Mouse (Mus musculus) CH12.LX (cell line): ENCODE measurements around the gene Gtf3c5. TPM values are rescaled to one million over a fixed set of nuclear protein-coding genes. Genes with fewer than 3 reads are reported as not detected.

Experiments
- DNase-seq: peaks from one replicate; pipeline ENCODE4 v3.0.0-alpha.2; 2013; ENCODE audit errors: extremely low read depth
- H3K27ac ChIP-seq: 2 replicates; pipeline ENCODE4 v1.5.1; 2012; ENCODE audit warnings: low read depth, mild to moderate bottlenecking, control low read depth, moderate library complexity; ENCODE audit not compliant: insufficient read depth
- H3K27me3 ChIP-seq: replicated peaks from 2 replicates; pipeline ENCODE3; 2012; ENCODE audit warnings: inconsistent platforms
- H3K36me3 ChIP-seq, 2 experiments: replicated peaks in 1 of 2; 2 replicates each; pipeline versions ENCODE3 to v1.6.1; 2012; ENCODE audit warnings: inconsistent platforms in 1 of 2, low read length in 1 of 2, mild to moderate bottlenecking in 1 of 2, mixed read lengths in 1 of 2, moderate library complexity in 1 of 2; ENCODE audit not compliant: control insufficient read depth in 1 of 2, insufficient read depth in 1 of 2
- H3K4me1 ChIP-seq, 2 experiments: 2 replicates each; pipeline ENCODE4 v1.6.1; 2012; ENCODE audit warnings: inconsistent platforms in 1 of 2, moderate library complexity in 1 of 2; ENCODE audit not compliant: insufficient read depth in 2 of 2, control insufficient read depth in 1 of 2
- H3K4me2 ChIP-seq: 2 replicates; pipeline ENCODE4 v1.6.1; 2012; ENCODE audit warnings: low read depth, mild to moderate bottlenecking, control low read depth; ENCODE audit not compliant: poor library complexity, insufficient read depth, severe bottlenecking
- H3K4me3 ChIP-seq, 3 experiments: fragments of 150-350 bp in 1 of 3; sonication (generic) in 1 of 3; replicated peaks in 1 of 3; 2 replicates each; pipeline versions ENCODE3 to v1.5.1; 2011 to 2012; ENCODE audit warnings: low read depth in 2 of 3, low read length in 2 of 3, mild to moderate bottlenecking in 2 of 3, moderate library complexity in 2 of 3, control low read depth in 1 of 3, improper control_type of control experiment in 1 of 3, inconsistent platforms in 1 of 3, mixed read lengths in 1 of 3; ENCODE audit not compliant: poor library complexity in 1 of 3
- H3K79me2 ChIP-seq: replicated peaks from 2 replicates; pipeline ENCODE4 v1.6.1; 2012; ENCODE audit warnings: mild to moderate bottlenecking, moderate library complexity; ENCODE audit not compliant: control insufficient read depth, poor library complexity, insufficient read depth, severe bottlenecking; ENCODE audit errors: extremely low read depth
- H3K9ac ChIP-seq: 2 replicates; pipeline ENCODE4 v1.6.1; 2012; ENCODE audit warnings: low read depth, mild to moderate bottlenecking, control low read depth, moderate library complexity; ENCODE audit not compliant: insufficient read depth
- H3K9me3 ChIP-seq: replicated peaks from 2 replicates; pipeline ENCODE3; 2012; ENCODE audit warnings: low read length, inconsistent platforms, mixed read lengths
- CHD1 ChIP-seq: IDR thresholded peaks from 2 replicates; pipeline ENCODE4 v1.6.1; 2012; ENCODE audit warnings: low read depth, low read length, improper control_type of control experiment, inconsistent platforms
- HCFC1 ChIP-seq: IDR thresholded peaks from 2 replicates; pipeline ENCODE4 v1.6.1; 2012; ENCODE audit warnings: low read depth, mild to moderate bottlenecking, inconsistent platforms, low read length, improper control_type of control experiment
- IRF4 ChIP-seq: IDR thresholded peaks from 2 replicates; pipeline ENCODE4 v1.6.1; 2014; ENCODE audit warnings: low read depth, mild to moderate bottlenecking, inconsistent platforms, low read length, improper control_type of control experiment
- KAT2A ChIP-seq: IDR thresholded peaks from 2 replicates; pipeline ENCODE4 v1.6.1; 2012; ENCODE audit warnings: low read length, improper control_type of control experiment, inconsistent platforms; ENCODE audit not compliant: insufficient replicate concordance
- MAFK ChIP-seq: IDR thresholded peaks from 2 replicates; pipeline ENCODE4 v1.6.1; 2011; ENCODE audit warnings: low read length, improper control_type of control experiment; ENCODE audit not compliant: insufficient replicate concordance
- MAX ChIP-seq: IDR thresholded peaks from 2 replicates; pipeline ENCODE4 v1.6.1; 2011; ENCODE audit warnings: low read length, improper control_type of control experiment
- MEF2A ChIP-seq: IDR thresholded peaks from 2 replicates; pipeline ENCODE4 v1.6.1; 2014; ENCODE audit warnings: low read depth, mild to moderate bottlenecking, inconsistent platforms, low read length, improper control_type of control experiment, borderline replicate concordance
- MXI1 ChIP-seq: IDR thresholded peaks from 2 replicates; pipeline ENCODE4 v1.6.1; 2011; ENCODE audit warnings: mild to moderate bottlenecking, low read depth, low read length, improper control_type of control experiment
- MYC ChIP-seq: IDR thresholded peaks from 2 replicates; pipeline ENCODE4 v1.6.1; 2011; ENCODE audit warnings: low read depth, mild to moderate bottlenecking, improper control_type of control experiment, low read length
- NRF1 ChIP-seq: IDR thresholded peaks from 2 replicates; pipeline ENCODE4 v1.6.1; 2014; ENCODE audit warnings: low read depth, mild to moderate bottlenecking, inconsistent platforms, low read length, improper control_type of control experiment, moderate library complexity
- PAX5 ChIP-seq: IDR thresholded peaks from 2 replicates; pipeline ENCODE4 v1.6.1; 2012; ENCODE audit warnings: low read length, inconsistent platforms, mixed read lengths
- POLR2A ChIP-seq: IDR thresholded peaks from 2 replicates; pipeline ENCODE4 v1.6.1; 2011; ENCODE audit warnings: low read depth, mild to moderate bottlenecking, improper control_type of control experiment, low read length
- RAD21 ChIP-seq: IDR thresholded peaks from 2 replicates; pipeline ENCODE4 v1.6.1; 2011; ENCODE audit warnings: low read depth, mild to moderate bottlenecking, low read length, improper control_type of control experiment, moderate library complexity
- RCOR1 ChIP-seq: conservative IDR thresholded peaks from 2 replicates; pipeline ENCODE4 v1.6.1; 2012; ENCODE audit warnings: low read depth, mild to moderate bottlenecking, inconsistent platforms, low read length, improper control_type of control experiment
- SIN3A ChIP-seq: IDR thresholded peaks from 2 replicates; pipeline ENCODE4 v1.6.1; 2012; ENCODE audit warnings: low read length, improper control_type of control experiment, inconsistent platforms
- USF1 ChIP-seq: IDR thresholded peaks from 2 replicates; pipeline ENCODE4 v1.6.1; 2014; ENCODE audit warnings: low read depth, mild to moderate bottlenecking, inconsistent platforms, low read length, improper control_type of control experiment
- USF2 ChIP-seq: conservative IDR thresholded peaks from 2 replicates; pipeline ENCODE4 v1.6.1; 2011; ENCODE audit warnings: low read depth, low read length, improper control_type of control experiment
- ZC3H11A ChIP-seq: IDR thresholded peaks from 2 replicates; pipeline ENCODE4 v1.6.1; 2012; ENCODE audit warnings: low read depth, mild to moderate bottlenecking, inconsistent platforms, low read length, improper control_type of control experiment
- ZNF384 ChIP-seq: IDR thresholded peaks from 2 replicates; pipeline ENCODE4 v1.6.1; 2012; ENCODE audit warnings: low read depth, low read length, improper control_type of control experiment, inconsistent platforms
- dilution Hi-C: fragments of 300-500 bp; cut with MboI; formaldehyde crosslinking; loops from 2 replicates; pipeline ENCODE4 v1.14.3; 2020; ENCODE audit warnings: low sequenced_read_pairs; ENCODE audit not compliant: extremely low pct_unique_long_range_greater_than_20kb, extremely low pct_ligation_motif_present
- in situ Hi-C: fragments of 300-500 bp; cut with MboI; formaldehyde crosslinking; loops from 3 replicates; pipeline ENCODE4 v1.14.3; 2019; ENCODE audit warnings: low sequenced_read_pairs, low pct_ligation_motif_present, low pct_unique_long_range_greater_than_20kb, mixed read lengths
- polyA plus RNA-seq: library from polyadenylated mRNA; unstranded; fragments of >175 nt; gene quantifications from 2 replicates; pipeline ENCODE4 v1.2.1, GENCODE M21; 2012; ENCODE audit warnings: low read depth; ENCODE audit not compliant: insufficient read length
- total RNA-seq, 2 experiments: library from RNA; depleted of rRNA; stranded (reverse); fragments of 300-350 nt in 1 of 2; fragments of >200 nt in 1 of 2; gene quantifications; 2 replicates each; pipeline ENCODE4 v1.2.3; 2012 to 2014

Gene Gtf3c5
- total and polyA plus RNA-seq, 3 experiments = 8.6 to 27.4 (median 12.5) TPM

- TF ChIP-seq IRF4 (0 out of 2 replicates have a peak, but pooled peaks have one; percentile 52), NRF1 (no peak), HCFC1 (no peak), MAX (0 out of 2 replicates have a peak, but pooled peaks have one; percentile 46), MXI1 (no peak), PAX5 (no peak), USF2 (no peak), MAFK (no peak), MYC (no peak), CHD1 (no peak)
These were observed 36.0 kb downstream of the Gtf3c5 start (continued) for GRCm38 (mm10) chr2:28547237-28548172.

GRCm38 (mm10) chr2:28546560-28546959, 37.0 kb downstream of the Gtf3c5 start:
- Histone ChIP-seq H3K4me2 (no peak overlapping the region), H3K36me3 (peaks cover 64 to 95% of the 10 kb centered on the region in 2 experiments), H3K27ac (no peak overlapping the region), H3K4me3 (no peak overlapping the region), H3K27me3 (no peaks in the 10 kb centered on the region), H3K9ac (no peak overlapping the region), H3K9me3 (no peaks in the 10 kb centered on the region), H3K4me1 (peaks cover 7 to 37% of the 10 kb centered on the region in 2 experiments), H3K79me2 (no peaks in the 10 kb centered on the region)
- dilution Hi-C loops = no loop called here
- no peak for DNase-seq
- in situ Hi-C loops = loop anchor here (5.0 kb wide), 1 partner anchor 34 kb away; the partner anchor contains the start of gene Ralgds
- no peak for TF ChIP-seq RCOR1
- no peak for TF ChIP-seq ZNF384
- TF ChIP-seq USF1 = no peak
- TF ChIP-seq ZC3H11A = no peak
- no peak for TF ChIP-seq MAX
- no peak for TF ChIP-seq KAT2A
- no peak for TF ChIP-seq RAD21

GRCm38 (mm10) chr2:28545976-28546375, 37.6 kb downstream of the Gtf3c5 start:
- no peak for DNase-seq
- Histone ChIP-seq H3K27ac (no peak overlapping the region), H3K4me3 (no peak overlapping the region), H3K9me3 (no peaks in the 10 kb centered on the region), H3K27me3 (no peaks in the 10 kb centered on the region), H3K9ac (no peak overlapping the region), H3K79me2 (no peaks in the 10 kb centered on the region), H3K4me1 (peaks cover 11 to 43% of the 10 kb centered on the region in 2 experiments), H3K36me3 (peaks cover 60 to 91% of the 10 kb centered on the region in 2 experiments), H3K4me2 (no peak overlapping the region)
- in situ Hi-C loops (loop anchor here (5.0 kb wide), 1 partner anchor 34 kb away; the partner anchor contains the start of gene Ralgds), dilution Hi-C loops (no loop called here)
- no peak for TF ChIP-seq POLR2A
- no peak for TF ChIP-seq SIN3A
- TF ChIP-seq MEF2A = no peak
